Mouse (Mus musculus): ENCODE data around the gene Adcy5. TPM values are rescaled to one million over a fixed set of nuclear protein-coding genes. Genes with fewer than 3 reads are reported as not detected.

Gene Adcy5
- total and polyA plus RNA-seq, 3 experiments = 0.05 TPM; not detected in 2

- ATAC-seq (ENCODE audit: extremely low read depth, insufficient number of reproducible peaks, low FRiP score, poor library complexity, severe bottlenecking) (no peak), DNase-seq (ENCODE audit: low spot score) (no peak)
- Histone ChIP-seq H3K9me3 (replicated peaks) (no peaks in the 10 kb centered on the region), H3K27me3 (ENCODE audit: insufficient read depth, low read length) (peaks cover 29% of the 10 kb centered on the region), H3K4me3 (ENCODE audit: low read depth, low read length) (no peak overlapping the region), H3K4me1 (ENCODE audit: insufficient read depth, low read depth, low read length) (no peaks in the 10 kb centered on the region), H3K36me3 (replicated peaks) (no peaks in the 10 kb centered on the region)
- TF ChIP-seq GATA2 (IDR thresholded peaks at IDR 0.05; ENCODE audit: borderline replicate concordance, low read depth, low read length) = no peak
- no peak for TF ChIP-seq CTCF (IDR thresholded peaks at IDR 0.05; ENCODE audit: low read depth, low read length)
- TF ChIP-seq GATA1 (IDR thresholded peaks at IDR 0.05; ENCODE audit: borderline replicate concordance, low read length) = no peak
- no peak for TF ChIP-seq POLR2AphosphoS5 (IDR thresholded peaks at IDR 0.05; ENCODE audit: insufficient replicate concordance, low read depth, low read length)
- TF ChIP-seq TAL1 (conservative IDR thresholded peaks at IDR 0.05; ENCODE audit: low read depth, low read length) = no peak
These were observed 77.6 kb downstream of the Adcy5 start for GRCm38 (mm10) chr16:35232153-35232750.

- peaks cover 30% of the 10 kb centered on the region for H3K27me3 ChIP-seq (ENCODE audit: insufficient read depth, low read length)
- H3K4me1 ChIP-seq (ENCODE audit: insufficient read depth, low read depth, low read length) = no peaks in the 10 kb centered on the region
- H3K9me3 ChIP-seq (replicated peaks) = no peaks in the 10 kb centered on the region
- ATAC-seq (ENCODE audit: extremely low read depth, insufficient number of reproducible peaks, low FRiP score, poor library complexity, severe bottlenecking) (no peak), DNase-seq (ENCODE audit: low spot score) (no peak)
- no peak overlapping the region for H3K4me3 ChIP-seq (ENCODE audit: low read depth, low read length)
- TF ChIP-seq TAL1 (conservative IDR thresholded peaks at IDR 0.05; ENCODE audit: low read depth, low read length) (no peak), GATA1 (IDR thresholded peaks at IDR 0.05; ENCODE audit: borderline replicate concordance, low read length) (no peak), POLR2AphosphoS5 (IDR thresholded peaks at IDR 0.05; ENCODE audit: insufficient replicate concordance, low read depth, low read length) (no peak), GATA2 (IDR thresholded peaks at IDR 0.05; ENCODE audit: borderline replicate concordance, low read depth, low read length) (no peak), CTCF (IDR thresholded peaks at IDR 0.05; ENCODE audit: low read depth, low read length) (no peak)
- H3K36me3 ChIP-seq (replicated peaks) = no peaks in the 10 kb centered on the region
These were observed 78.7 kb downstream of the Adcy5 start for GRCm38 (mm10) chr16:35233329-35233728.

- ATAC-seq (ENCODE audit: extremely low read depth, insufficient number of reproducible peaks, low FRiP score, poor library complexity, severe bottlenecking) = no peak
- no peak for TF ChIP-seq POLR2AphosphoS5 (IDR thresholded peaks at IDR 0.05; ENCODE audit: insufficient replicate concordance, low read depth, low read length)
- no peak for TF ChIP-seq GATA1 (IDR thresholded peaks at IDR 0.05; ENCODE audit: borderline replicate concordance, low read length)
- no peaks in the 10 kb centered on the region for H3K4me1 ChIP-seq (ENCODE audit: insufficient read depth, low read depth, low read length)
- no peaks in the 10 kb centered on the region for H3K36me3 ChIP-seq (replicated peaks)
- no peak for DNase-seq (ENCODE audit: low spot score)
- no peaks in the 10 kb centered on the region for H3K9me3 ChIP-seq (replicated peaks)
- H3K4me3 ChIP-seq (ENCODE audit: low read depth, low read length) = no peak overlapping the region
- H3K27me3 ChIP-seq (ENCODE audit: insufficient read depth, low read length) = peaks cover 14% of the 10 kb centered on the region
These were observed 82.4 kb downstream of the Adcy5 start for GRCm38 (mm10) chr16:35237091-35237490.

- Histone ChIP-seq H3K36me3 (replicated peaks) (no peaks in the 10 kb centered on the region), H3K9me3 (replicated peaks) (no peaks in the 10 kb centered on the region), H3K4me1 (ENCODE audit: insufficient read depth, low read depth, low read length) (no peaks in the 10 kb centered on the region), H3K4me3 (ENCODE audit: low read depth, low read length) (no peak overlapping the region), H3K27me3 (ENCODE audit: insufficient read depth, low read length) (peaks cover 7% of the 10 kb centered on the region; the same call in 1 of the 2 replicates)
- ATAC-seq (ENCODE audit: extremely low read depth, insufficient number of reproducible peaks, low FRiP score, poor library complexity, severe bottlenecking) = no peak
- no peak for DNase-seq (ENCODE audit: low spot score)
- TF ChIP-seq GATA1 (IDR thresholded peaks at IDR 0.05; ENCODE audit: borderline replicate concordance, low read length) (no peak), TAL1 (conservative IDR thresholded peaks at IDR 0.05; ENCODE audit: low read depth, low read length) (no peak), POLR2AphosphoS5 (IDR thresholded peaks at IDR 0.05; ENCODE audit: insufficient replicate concordance, low read depth, low read length) (no peak), GATA2 (IDR thresholded peaks at IDR 0.05; ENCODE audit: borderline replicate concordance, low read depth, low read length) (no peak), CTCF (IDR thresholded peaks at IDR 0.05; ENCODE audit: low read depth, low read length) (no peak)
These were observed 84.8 kb downstream of the Adcy5 start for GRCm38 (mm10) chr16:35239318-35239965.

- DNase-seq (ENCODE audit: low spot score) = no peak
- H3K9me3 ChIP-seq (replicated peaks) = no peaks in the 10 kb centered on the region
- H3K4me3 ChIP-seq (ENCODE audit: low read depth, low read length) = no peak overlapping the region
- ATAC-seq (ENCODE audit: extremely low read depth, insufficient number of reproducible peaks, low FRiP score, poor library complexity, severe bottlenecking) = no peak
- TF ChIP-seq CTCF (IDR thresholded peaks at IDR 0.05; ENCODE audit: low read depth, low read length) = no peak
- no peak for TF ChIP-seq GATA2 (IDR thresholded peaks at IDR 0.05; ENCODE audit: borderline replicate concordance, low read depth, low read length)
- TF ChIP-seq POLR2AphosphoS5 (IDR thresholded peaks at IDR 0.05; ENCODE audit: insufficient replicate concordance, low read depth, low read length) = no peak
- peaks cover 6% of the 10 kb centered on the region; the same call in 1 of the 2 replicates for H3K27me3 ChIP-seq (ENCODE audit: insufficient read depth, low read length)
- H3K36me3 ChIP-seq (replicated peaks) = no peaks in the 10 kb centered on the region
- H3K4me1 ChIP-seq (ENCODE audit: insufficient read depth, low read depth, low read length) = no peaks in the 10 kb centered on the region
These were observed 85.5 kb downstream of the Adcy5 start for GRCm38 (mm10) chr16:35239966-35240730.

- no peaks in the 10 kb centered on the region for H3K9me3 ChIP-seq (replicated peaks)
- H3K4me3 ChIP-seq (ENCODE audit: low read depth, low read length) = no peak overlapping the region
- no peaks in the 10 kb centered on the region for H3K4me1 ChIP-seq (ENCODE audit: insufficient read depth, low read depth, low read length)
- peaks cover 16% of the 10 kb centered on the region; the same call in 1 of the 2 replicates for H3K27me3 ChIP-seq (ENCODE audit: insufficient read depth, low read length)
- H3K36me3 ChIP-seq (replicated peaks) = no peaks in the 10 kb centered on the region
- no peak for TF ChIP-seq GATA2 (IDR thresholded peaks at IDR 0.05; ENCODE audit: borderline replicate concordance, low read depth, low read length)
- no peak for TF ChIP-seq POLR2AphosphoS5 (IDR thresholded peaks at IDR 0.05; ENCODE audit: insufficient replicate concordance, low read depth, low read length)
- no peak for TF ChIP-seq CTCF (IDR thresholded peaks at IDR 0.05; ENCODE audit: low read depth, low read length)
- TF ChIP-seq GATA1 (IDR thresholded peaks at IDR 0.05; ENCODE audit: borderline replicate concordance, low read length) = no peak
- no peak for TF ChIP-seq TAL1 (conservative IDR thresholded peaks at IDR 0.05; ENCODE audit: low read depth, low read length)
- ATAC-seq (ENCODE audit: extremely low read depth, insufficient number of reproducible peaks, low FRiP score, poor library complexity, severe bottlenecking) (no peak), DNase-seq (ENCODE audit: low spot score) (no peak)
These were observed 92.7 kb downstream of the Adcy5 start for GRCm38 (mm10) chr16:35247364-35247763.
